Mouse (Mus musculus): ENCODE measurements at regions not wholly inside any gene's neighbourhood (a gene's known extent, or its start where the extent isn't known, plus 50 kb on each side); places are given as distances from the start of the nearest gene placed in this dataset.

GRCm38 (mm10) chr9:112771981-112772380 is 536.2 kb upstream of the Arpp21 start:
- no peak for DNase-seq (ENCODE audit: low spot score in 2 of 2)

GRCm38 (mm10) chr9:112744616-112745015 is 508.9 kb upstream of the Arpp21 start:
- DNase-seq (ENCODE audit: low spot score in 2 of 2): peak; percentile 16 to 25

GRCm38 (mm10) chr9:112743871-112744590 is 508.3 kb upstream of the Arpp21 start:
- DNase-seq (ENCODE audit: low spot score in 2 of 2): no peak

GRCm38 (mm10) chr9:112735761-112736160 is 500.0 kb upstream of the Arpp21 start:
- DNase-seq (ENCODE audit: low spot score in 2 of 2): no peak

GRCm38 (mm10) chr9:112725523-112725922 is 489.8 kb upstream of the Arpp21 start:
- DNase-seq (ENCODE audit: low spot score in 2 of 2): no peak

GRCm38 (mm10) chr9:112725103-112725502 is 489.4 kb upstream of the Arpp21 start:
- no peak for DNase-seq (ENCODE audit: low spot score in 2 of 2)

- DNase-seq (ENCODE audit: low spot score in 2 of 2): no peak
Measured at GRCm38 (mm10) chr9:112723346-112723745, 487.6 kb upstream of the Arpp21 start.

- DNase-seq (ENCODE audit: low spot score in 2 of 2): no peak
Measured at GRCm38 (mm10) chr9:112722501-112722900, 486.8 kb upstream of the Arpp21 start.

GRCm38 (mm10) chr9:112715197-112715762 is 479.5 kb upstream of the Arpp21 start:
- no peak for DNase-seq (ENCODE audit: low spot score in 2 of 2)

GRCm38 (mm10) chr9:112678866-112679265 is 443.1 kb upstream of the Arpp21 start:
- no peak for DNase-seq (ENCODE audit: low spot score in 2 of 2)

- no peak for DNase-seq (ENCODE audit: low spot score in 2 of 2)
Measured at GRCm38 (mm10) chr9:112675232-112675631, 439.5 kb upstream of the Arpp21 start.

Measured in layer of hippocampus, adult 8-10 months (tissue).